Mouse (Mus musculus): ENCODE data around the gene Tmem45b. TPM values are rescaled to one million over a fixed set of nuclear protein-coding genes. Genes with fewer than 3 reads are reported as not detected.

Tmem45b gene
- total and polyA plus RNA-seq, 3 experiments: 0.76 to 18.9 (median 1.0) TPM

GRCm38 (mm10) chr9:31384786-31385499 lies 79.3 kb downstream of the Tmem45b start:
- no peak overlapping the region for H3K27ac ChIP-seq
- TF ChIP-seq POLR2A (IDR thresholded peaks at IDR 0.05; ENCODE audit: insufficient read depth, low read depth, low read length) (no peak), CTCF (IDR thresholded peaks at IDR 0.05) (no peak), EP300 (IDR thresholded peaks at IDR 0.05; ENCODE audit: insufficient read depth, low read depth, low read length) (no peak)
- H3K9ac ChIP-seq (ENCODE audit: low read depth, low read length): no peak overlapping the region
- H3K27me3 ChIP-seq (ENCODE audit: control insufficient read depth, insufficient read depth, low read length): no peaks in the 10 kb centered on the region
- no peak overlapping the region for H3K4me3 ChIP-seq
- H3K4me1 ChIP-seq (ENCODE audit: control insufficient read depth, insufficient read depth, low read length): peaks cover 7% of the 10 kb centered on the region
- no peaks in the 10 kb centered on the region; the same call in 1 of the 2 replicates for H3K36me3 ChIP-seq (ENCODE audit: control insufficient read depth, insufficient read depth, low read length)
- peaks cover 4% of the 10 kb centered on the region; the same call in 1 of the 2 replicates for H3K79me2 ChIP-seq (replicated peaks; ENCODE audit: control insufficient read depth, insufficient read depth, low read length)
- intact Hi-C loops (cut with DNase I): loop anchor here (5.0 kb wide), 1 partner anchor 103 kb away; the partner anchor contains the start of gene Prdm10
- 74% methylated on average over 17 of the region's 17 CpGs for WGBS
- DNase-seq: no peak

GRCm38 (mm10) chr9:31376661-31377060 lies 87.6 kb downstream of the Tmem45b start:
- no peak for DNase-seq
- H3K4me1 ChIP-seq (ENCODE audit: control insufficient read depth, insufficient read depth, low read length): no peaks in the 10 kb centered on the region
- no peak overlapping the region for H3K9ac ChIP-seq (ENCODE audit: low read depth, low read length)
- H3K79me2 ChIP-seq (replicated peaks; ENCODE audit: control insufficient read depth, insufficient read depth, low read length): no peaks in the 10 kb centered on the region
- TF ChIP-seq POLR2A (IDR thresholded peaks at IDR 0.05; ENCODE audit: insufficient read depth, low read depth, low read length): no peak
- TF ChIP-seq EP300 (IDR thresholded peaks at IDR 0.05; ENCODE audit: insufficient read depth, low read depth, low read length): no peak
- no peak for TF ChIP-seq CTCF (IDR thresholded peaks at IDR 0.05)
- H3K36me3 ChIP-seq (ENCODE audit: control insufficient read depth, insufficient read depth, low read length): no peaks in the 10 kb centered on the region
- H3K4me3 ChIP-seq: no peak overlapping the region
- intact Hi-C loops (cut with DNase I): no loop called here
- no peak overlapping the region for H3K27ac ChIP-seq
- no peaks in the 10 kb centered on the region for H3K27me3 ChIP-seq (ENCODE audit: control insufficient read depth, insufficient read depth, low read length)

Other genes with a start within 250 kb of the Tmem45b start
- gene Prdm10, start 183.9 kb downstream of the Tmem45b start, total RNA-seq (2021): 1 to 10 TPM; 5.1 to 5.4 TPM
- gene Prdm10, start 183.9 kb downstream of the Tmem45b start, polyA plus RNA-seq (2012; rRNA removed): 4.8 and 5.7 TPM in 2 replicates
- 1 to 10 TPM; 8.9 to 9.1 TPM for gene Nfrkb, start 78.3 kb downstream of the Tmem45b start, total RNA-seq (2021)
- 9.9 and 12.5 TPM in 2 replicates for gene Nfrkb, start 78.3 kb downstream of the Tmem45b start, polyA plus RNA-seq (2012; rRNA removed)